Mouse (Mus musculus) gastrocnemius, postnatal 36 days (tissue): ENCODE results near the gene Sema4d. TPM values are rescaled to one million over a fixed set of nuclear protein-coding genes. Genes with fewer than 3 reads are reported as not detected.
A peak's percentile ranks its signal among the peaks of the same experiment; 100 is the strongest.

Experiments
- DNase-seq, 2 experiments: peaks; one replicate each; pipeline ENCODE4 v3.0.0; 2022
- intact Hi-C: fragments of 180-260 bp; cut with DNase I; formaldehyde crosslinking; loops from one replicate; pipeline ENCODE4 v1.15.1; 2025
- total RNA-seq, 2 experiments: library from RNA; stranded (reverse); gene quantifications; 2 replicates each; pipeline ENCODE4 v1.2.3; 2021

Sema4d gene
- total RNA-seq, 2 experiments from 2014 or later: 123 to 134 TPM

GRCm38 (mm10) chr13:51780509-51781155 lies 12.9 kb downstream of the Sema4d start:
- DNase-seq: no peak
- intact Hi-C loops: no loop called here

DNA sequence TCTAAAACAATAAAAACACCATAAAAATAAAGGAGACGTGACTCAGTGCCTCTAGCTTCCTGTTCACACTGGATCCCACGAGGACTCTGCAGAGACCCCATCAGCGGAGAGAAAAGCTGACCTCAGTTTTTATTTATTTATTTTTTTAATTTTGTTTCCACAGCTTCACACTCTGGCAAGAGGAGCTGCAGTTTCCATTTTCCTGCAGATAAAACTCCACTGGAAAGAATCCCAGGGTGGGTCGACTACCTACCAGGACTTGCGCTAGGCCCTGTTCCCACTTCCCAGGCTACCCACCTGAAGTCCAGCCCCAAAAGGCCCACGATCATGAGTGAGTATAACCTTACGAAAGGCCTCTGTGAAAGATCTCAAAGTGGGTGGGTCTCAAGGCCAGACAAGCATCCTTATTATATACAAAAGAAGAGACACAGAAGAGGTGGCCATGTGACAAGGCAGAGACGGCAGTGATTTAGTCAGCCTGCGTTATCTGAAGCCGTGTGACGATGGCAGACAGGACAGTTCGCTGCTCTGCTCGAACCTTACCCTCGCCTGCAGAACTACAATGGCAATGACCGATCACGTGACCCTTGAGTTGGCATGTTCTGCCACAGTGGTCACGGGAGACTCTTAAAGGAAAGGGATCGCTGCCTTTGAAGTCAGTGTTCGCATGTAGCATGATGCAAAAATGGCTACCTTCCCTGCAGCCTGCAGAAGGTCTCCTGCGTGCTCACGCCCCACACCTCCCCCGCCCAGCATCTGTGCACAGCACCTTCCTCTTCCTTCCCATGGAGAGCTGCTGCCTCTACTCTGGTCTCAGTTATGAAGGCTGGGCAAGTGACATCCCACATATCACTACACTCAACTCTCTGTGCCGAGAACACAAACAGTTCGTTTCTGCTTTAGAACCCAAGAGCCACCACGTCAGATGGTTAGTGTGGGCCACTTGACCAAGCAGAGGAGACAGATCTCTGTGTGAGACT lies 14.3 kb downstream of the Sema4d start:
- intact Hi-C loops: no loop called here
- DNase-seq: no peak

DNA sequence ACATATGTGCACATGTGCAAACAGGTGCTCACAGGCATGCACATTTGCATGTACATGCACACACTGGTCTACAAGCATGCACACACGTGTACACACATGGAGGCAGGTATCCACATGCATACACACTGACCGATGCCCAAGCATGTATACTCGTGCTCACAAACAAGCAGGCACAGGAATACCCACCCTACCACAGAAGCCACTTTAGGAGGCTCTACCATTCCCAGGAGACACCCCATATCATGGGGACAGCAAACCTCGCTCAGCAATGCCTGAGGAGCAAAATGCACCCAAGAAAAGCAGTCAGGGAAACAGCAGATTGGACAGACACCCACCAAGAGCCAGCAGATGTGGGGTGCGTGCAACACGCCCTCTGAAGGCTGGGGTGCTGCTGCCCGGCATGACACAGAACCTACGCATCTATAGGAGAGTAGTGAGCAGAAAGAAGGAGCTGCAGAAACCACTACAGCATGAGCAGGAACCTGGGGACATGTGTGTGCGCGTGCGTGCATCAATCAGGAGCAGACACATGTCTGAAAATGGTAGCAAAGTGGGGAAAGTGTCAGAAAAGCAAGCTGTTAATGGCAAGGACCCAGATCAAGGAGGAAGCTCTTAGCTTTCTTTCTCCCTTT lies 15.1 kb downstream of the Sema4d start:
- no peak for DNase-seq
- intact Hi-C loops: no loop called here

- intact Hi-C loops: no loop called here
- DNase-seq: no peak
These were observed 15.7 kb downstream of the Sema4d start for GRCm38 (mm10) chr13:51777738-51778274.

- peak; percentile 63 to 73 for DNase-seq
- intact Hi-C loops: no loop called here
These were observed 16.4 kb downstream of the Sema4d start for GRCm38 (mm10) chr13:51777048-51777737.

DNA sequence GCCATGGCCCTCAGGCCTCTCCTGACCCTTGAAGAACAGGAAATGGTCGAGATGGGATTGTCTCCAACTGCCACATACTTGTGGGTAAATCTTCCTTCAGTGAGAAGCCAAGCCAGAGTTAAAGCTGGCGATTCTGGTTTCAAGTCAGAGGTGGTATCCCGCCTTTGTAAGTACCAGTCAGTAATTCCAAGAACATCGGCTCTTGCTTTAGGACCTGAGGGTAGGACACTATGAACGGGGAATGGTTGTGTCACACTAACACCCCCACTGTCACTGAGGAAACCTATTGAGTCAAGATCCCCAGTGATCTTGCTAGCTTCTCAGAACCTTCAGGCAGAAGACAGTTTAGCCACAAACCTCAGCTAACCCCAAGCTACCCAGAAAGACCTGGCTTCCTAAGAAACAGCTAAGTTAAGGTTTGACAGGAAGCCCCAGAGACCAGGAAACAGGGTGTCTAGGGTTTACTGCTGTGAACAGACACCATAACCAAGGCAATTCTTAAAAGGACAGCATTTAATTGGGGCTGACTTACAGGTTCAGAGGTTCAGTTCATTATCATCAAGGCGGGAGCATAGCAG lies 17.3 kb downstream of the Sema4d start:
- intact Hi-C loops: no loop called here

DNA sequence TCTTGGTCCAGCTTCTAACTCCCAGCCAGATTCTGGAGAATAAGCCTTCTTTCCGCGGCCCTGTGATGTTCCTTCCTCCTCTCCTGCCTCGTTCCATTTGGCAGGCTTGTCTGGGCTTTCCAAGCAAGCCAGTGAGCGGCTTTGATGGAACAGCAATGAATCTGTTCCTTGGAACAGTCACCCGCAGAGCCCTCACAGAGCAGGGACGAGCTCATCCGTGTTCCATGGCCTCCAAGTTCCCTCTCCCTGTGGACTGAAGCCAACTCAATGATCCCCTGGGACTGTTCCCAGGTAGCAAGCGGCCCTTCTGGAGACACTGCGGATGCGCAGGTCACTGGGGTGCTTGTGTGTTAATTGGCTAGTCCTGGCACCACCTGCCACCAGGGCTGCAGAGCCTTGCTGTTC lies 21.7 kb downstream of the Sema4d start:
- DNase-seq: peak in 1 of 2 experiments; percentile 30
- intact Hi-C loops: loop anchor here (5.0 kb wide), 1 partner anchor 40 kb away; no protein-coding TSS in a partner anchor

More for the DNA sequence above, 17.3 kb downstream of the Sema4d start:
- no peak for DNase-seq

DNA sequence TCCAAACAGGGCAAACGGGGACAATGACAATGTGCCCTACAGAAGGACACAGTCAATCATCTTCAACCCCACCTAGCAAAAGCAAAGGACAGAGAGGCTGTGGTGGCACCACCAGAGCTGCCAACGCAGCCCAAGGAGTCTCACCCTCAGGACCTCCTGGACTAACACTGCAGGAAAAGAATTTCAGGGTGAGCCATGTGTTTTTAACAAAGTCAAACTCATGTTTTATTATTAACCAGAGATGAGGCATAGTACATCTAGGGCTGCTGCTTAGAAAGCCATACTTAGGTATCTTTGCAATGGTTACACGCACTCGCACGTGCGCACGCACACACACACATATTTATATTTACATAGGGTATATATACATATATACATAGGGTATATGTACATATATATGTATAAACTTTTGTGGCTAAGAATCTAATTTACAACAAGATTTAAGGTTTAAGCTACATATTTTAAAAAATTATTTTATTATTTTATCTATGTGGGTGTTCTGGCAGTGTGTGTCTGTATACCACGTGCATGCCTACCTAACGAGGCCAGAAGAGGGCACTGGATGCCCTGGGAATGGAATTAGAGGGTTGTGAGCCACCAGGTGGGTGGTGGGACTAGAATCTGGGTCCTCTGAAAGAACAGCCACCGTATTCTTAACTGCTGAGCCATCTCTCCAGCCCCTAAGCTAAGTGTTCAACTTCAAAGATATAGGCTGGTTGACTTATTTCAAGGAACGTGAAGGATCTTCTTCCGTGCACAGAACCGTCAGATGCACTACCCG lies 22.7 kb downstream of the Sema4d start:
- intact Hi-C loops: loop anchor here (5.0 kb wide), 1 partner anchor 39 kb away; no protein-coding TSS in a partner anchor
- no peak for DNase-seq

- no peak for DNase-seq
- intact Hi-C loops: no loop called here
These were observed 25.4 kb downstream of the Sema4d start for GRCm38 (mm10) chr13:51767991-51768761.

GRCm38 (mm10) chr13:51767513-51767912 lies 26.0 kb downstream of the Sema4d start:
- intact Hi-C loops: no loop called here

DNA sequence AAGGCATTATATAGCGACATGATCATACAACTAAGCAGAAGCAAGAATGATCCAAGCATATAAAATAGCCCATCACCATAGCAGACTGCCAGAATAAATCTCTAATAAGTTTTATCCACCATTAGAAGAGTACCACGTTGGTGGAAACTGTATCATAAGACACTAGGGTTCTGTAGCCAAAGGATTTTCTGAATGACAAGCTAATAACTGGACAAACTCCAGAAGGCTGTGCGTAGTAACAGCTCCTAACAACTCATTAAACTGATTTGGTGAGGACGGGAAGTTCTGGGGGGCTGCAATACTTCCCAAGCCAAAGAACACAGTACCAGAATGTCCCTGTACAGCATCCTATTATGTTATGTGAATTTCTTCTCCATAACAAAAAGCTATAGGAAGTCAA lies 26.8 kb downstream of the Sema4d start:
- intact Hi-C loops: no loop called here
- DNase-seq: no peak

More at GRCm38 (mm10) chr13:51767513-51767912, 26.0 kb downstream of the Sema4d start:
- no peak for DNase-seq

- intact Hi-C loops: no loop called here
- no peak for DNase-seq
These were observed 28.2 kb downstream of the Sema4d start for GRCm38 (mm10) chr13:51765369-51765768.

- intact Hi-C loops: no loop called here
- no peak for DNase-seq
These were observed 30.4 kb downstream of the Sema4d start for GRCm38 (mm10) chr13:51763019-51763698.

- intact Hi-C loops: no loop called here
- DNase-seq: no peak
These were observed 32.2 kb downstream of the Sema4d start for GRCm38 (mm10) chr13:51761186-51761813.

DNA sequence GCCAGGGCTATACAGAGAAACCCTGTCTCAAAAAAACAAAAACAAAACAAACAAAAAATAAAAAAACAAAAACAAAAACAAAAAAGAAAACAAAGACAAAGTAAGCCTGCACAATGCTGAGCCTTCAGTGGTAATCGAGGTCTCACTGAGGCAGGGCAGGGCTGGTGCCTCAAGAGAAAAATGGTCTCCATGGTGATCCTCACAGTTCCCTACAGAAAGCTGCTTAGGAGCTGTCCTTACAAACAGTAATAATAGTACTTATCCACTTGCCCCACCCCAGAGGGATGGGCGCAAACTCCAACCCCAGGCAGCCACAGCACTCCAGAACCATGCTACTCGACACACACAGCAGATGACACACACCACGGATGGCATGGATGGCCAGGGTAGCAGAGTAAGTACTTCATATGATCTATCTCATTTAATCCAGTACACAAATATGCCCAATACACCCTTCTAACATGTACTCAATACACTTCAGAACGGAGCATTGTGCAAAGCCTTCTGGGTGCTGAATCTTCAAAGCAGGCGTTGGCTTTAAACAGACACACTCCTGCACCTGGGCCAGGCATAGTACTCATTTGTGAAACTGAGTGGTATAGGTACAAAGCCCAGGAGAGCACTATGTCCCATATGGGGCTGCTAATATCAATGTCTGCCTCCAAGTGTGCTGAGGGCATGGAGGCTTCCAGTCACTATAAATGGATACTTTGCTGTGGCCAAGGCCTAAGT lies 34.1 kb downstream of the Sema4d start:
- intact Hi-C loops: no loop called here
- no peak for DNase-seq

GRCm38 (mm10) chr13:51758428-51758827 lies 35.1 kb downstream of the Sema4d start:
- no peak for DNase-seq
- intact Hi-C loops: no loop called here
